Mouse (Mus musculus) G1E-ER4 (cell line): Measurements from ENCODE around the gene Crybg1. TPM values are rescaled to one million over a fixed set of nuclear protein-coding genes. Genes with fewer than 3 reads are reported as not detected.

Experiments
- GATA1 ChIP-seq: IDR thresholded peaks from one replicate; pipeline ENCODE4 v1.8.0; 2012; ENCODE audit warnings: low read length, inconsistent platforms
- polyA plus RNA-seq: library from polyadenylated mRNA; stranded (reverse); fragments of >175 nt; gene quantifications from 2 replicates; pipeline ENCODE4 v1.2.3, GENCODE M21; 2012

Gene Crybg1
- polyA plus RNA-seq, 1 experiment, result 1.0 TPM

GRCm38 (mm10) chr10:43901578-43902194, 247.0 kb downstream of the Crybg1 start, which contains the start of the genes Qrsl1 and Rtn4ip1:
TSS of gene Qrsl1 (minus strand) at chr10:43901745.
TSS of gene Rtn4ip1 (plus strand) at chr10:43901807.
- no peak for TF ChIP-seq GATA1

- TF ChIP-seq GATA1, result no peak
These were observed 247.6 kb downstream of the Crybg1 start for GRCm38 (mm10) chr10:43900883-43901570.

Other genes starting within 250 kb of the Crybg1 start
- 2.4 and 3.9 TPM in 2 replicates for gene Qrsl1, start 247.1 kb downstream of the Crybg1 start, polyA plus RNA-seq
- gene Rtn4ip1, start 247.0 kb downstream of the Crybg1 start, polyA plus RNA-seq, result 0.80 and 1.1 TPM in 2 replicates
- gene Atg5, start 119.5 kb upstream of the Crybg1 start, polyA plus RNA-seq, result 4.2 and 5.0 TPM in 2 replicates